Mouse (Mus musculus) liver (tissue): ENCODE results near the gene Ywhab.

ENCODE experiments used
- DNase-seq: peaks from one replicate; pipeline ENCODE4 v3.0.0-alpha.2; 2020; ENCODE audit warnings: mixed read lengths

Ywhab gene

GRCm38 (mm10) chr2:163994654-163994976, at the start of gene Ywhab:
Gene Ywhab, plus strand, starts transcription at chr2:163994960.
- no peak for DNase-seq

DNA sequence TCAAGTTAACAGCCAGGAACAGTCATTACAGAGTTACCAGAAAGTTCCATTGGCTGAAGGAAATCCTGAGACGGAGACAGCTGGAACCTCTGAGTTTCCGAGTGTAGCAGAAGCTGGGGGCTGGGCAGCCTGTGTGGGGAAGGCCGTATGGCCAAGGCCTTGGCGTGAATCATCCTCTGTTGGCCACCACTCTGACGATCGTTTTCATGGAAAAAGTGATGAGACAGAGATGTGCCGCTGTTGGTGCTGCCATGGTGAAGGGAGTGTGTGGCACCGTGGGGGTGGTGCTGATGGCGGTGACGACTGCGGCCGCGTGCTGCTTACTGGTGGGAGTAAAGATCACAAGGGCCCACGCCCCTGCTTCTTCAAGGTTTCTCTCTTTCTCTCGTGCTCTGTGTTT, 48.5 kb upstream of the Ywhab start:
- DNase-seq = no peak

DNA sequence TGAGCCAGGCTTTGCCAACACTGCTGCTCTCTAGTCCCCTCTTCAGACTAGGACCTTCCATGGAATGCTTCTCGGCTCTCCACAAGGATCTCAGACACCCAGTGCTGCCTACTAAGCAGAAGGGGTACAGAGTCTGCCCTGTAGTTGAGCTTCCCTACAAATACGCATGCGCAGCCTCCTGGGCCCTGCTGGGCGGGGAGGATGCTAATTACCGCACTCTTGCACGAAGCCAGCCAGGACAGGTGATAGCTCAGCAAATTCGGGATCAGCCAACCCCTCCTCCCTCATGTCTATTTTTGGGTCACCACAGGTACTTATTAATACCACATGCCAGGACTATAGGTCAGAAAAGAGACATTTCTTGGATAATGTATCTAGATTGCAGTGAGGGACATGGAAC, 46.8 kb upstream of the Ywhab start:
- no peak for DNase-seq

GRCm38 (mm10) chr2:163951770-163952169, 43.0 kb upstream of the Ywhab start:
- DNase-seq = peak; percentile 34

- DNase-seq = no peak
These were observed 41.0 kb upstream of the Ywhab start for GRCm38 (mm10) chr2:163953622-163954310.

DNA sequence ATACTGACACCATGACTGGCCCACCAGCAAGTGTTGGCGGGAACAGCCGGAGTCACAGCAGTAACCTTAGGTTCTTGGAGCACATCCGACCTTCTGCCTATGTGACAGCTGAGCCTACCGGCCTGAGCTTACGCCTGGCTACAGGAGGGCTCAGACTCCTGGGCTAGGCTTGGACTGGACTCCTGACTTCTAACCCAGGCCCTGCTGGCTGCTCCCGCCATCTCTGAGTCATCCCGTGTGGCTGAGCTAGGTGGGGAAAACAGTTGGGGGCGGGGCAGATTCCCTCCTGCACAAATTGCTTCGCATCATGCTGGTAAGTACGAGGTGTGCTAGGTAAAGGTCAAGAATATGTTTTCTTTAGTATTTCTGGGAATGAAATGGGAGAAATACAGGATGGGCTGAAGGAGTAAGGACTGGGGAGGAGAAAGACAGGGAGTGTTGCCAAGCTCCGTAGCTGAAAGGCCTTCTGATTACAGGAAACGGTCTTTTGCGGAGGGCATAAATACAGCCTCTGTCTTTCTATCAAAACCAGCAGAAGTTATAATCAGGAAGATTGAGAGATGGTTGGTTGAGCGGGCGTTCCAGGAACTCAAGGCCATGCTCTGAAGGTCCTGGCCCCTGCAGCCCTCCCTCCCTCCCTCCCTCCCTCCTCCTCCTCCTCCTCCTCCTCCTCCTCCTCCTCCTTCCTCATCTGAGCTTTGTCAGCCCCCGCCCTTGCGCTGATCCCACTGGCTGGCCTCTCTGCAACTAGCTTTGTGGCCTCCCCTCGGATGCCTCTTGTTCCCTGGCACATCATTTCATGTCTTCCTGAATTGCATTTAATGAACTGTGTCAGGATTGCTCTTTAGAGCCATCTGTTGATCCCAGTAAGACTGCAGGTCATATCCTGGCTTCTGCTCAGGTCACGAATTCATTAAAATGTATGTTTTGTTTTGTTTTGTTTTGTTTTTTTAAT, 29.9 kb upstream of the Ywhab start:
- DNase-seq = no peak

- no peak for DNase-seq
These were observed 29.1 kb upstream of the Ywhab start for GRCm38 (mm10) chr2:163965706-163966105.

DNA sequence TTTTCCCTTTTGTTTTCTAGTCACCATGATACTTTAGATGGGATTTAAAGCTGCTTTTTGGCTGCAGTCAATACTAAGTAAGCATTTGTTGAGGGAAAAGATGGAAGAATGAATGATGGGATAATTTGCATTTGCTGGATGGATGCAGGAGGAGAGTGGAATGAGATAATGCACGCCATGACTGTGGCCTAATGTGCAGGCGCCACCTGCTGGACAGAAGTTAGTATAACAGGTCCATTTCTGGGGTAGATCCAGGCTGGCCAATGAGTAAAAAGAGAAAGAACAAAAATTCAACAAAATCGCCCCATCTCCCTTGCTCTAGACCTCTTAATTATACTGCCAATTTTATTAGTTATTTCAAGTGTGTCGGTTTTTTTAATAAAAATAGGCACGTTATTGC, 26.2 kb upstream of the Ywhab start:
- peak; percentile 52 for DNase-seq

DNA sequence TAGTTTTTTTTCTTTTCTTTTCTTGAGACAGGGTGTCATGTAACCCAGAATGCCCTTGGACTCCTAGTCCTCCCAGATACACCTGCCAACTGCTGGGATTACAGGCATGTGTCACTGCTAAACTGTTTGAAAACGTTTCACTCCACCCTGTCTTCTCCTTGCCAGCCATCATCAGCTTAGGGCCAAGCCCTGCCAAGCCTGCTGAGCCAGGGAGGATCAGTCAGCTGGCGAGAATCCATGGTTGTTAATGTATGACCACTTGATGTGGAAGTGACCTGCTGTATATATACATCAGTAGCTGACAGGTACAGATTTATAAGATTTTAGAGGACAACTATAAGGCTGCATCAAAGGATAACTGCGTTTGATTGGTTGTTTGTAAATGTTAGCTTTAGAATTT, 24.4 kb upstream of the Ywhab start:
- no peak for DNase-seq

DNA sequence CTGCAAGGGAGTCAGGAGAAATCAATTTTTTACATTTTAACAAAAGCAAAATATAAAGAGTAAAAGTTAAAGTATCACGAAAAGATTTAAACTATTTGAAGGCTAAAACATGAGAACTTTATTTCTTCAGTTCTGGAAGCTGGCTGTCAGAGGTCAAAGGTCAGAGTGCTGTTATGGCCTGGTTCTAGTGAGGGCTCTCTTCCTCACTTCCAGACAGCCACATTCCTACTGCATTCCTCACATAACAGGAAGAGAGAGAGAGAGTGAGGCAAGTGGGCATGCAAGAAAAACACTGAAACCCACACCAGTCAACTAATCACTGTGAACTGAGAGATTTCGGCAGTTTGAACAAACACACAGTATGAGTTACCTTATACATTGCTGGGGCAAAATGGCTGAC, 20.7 kb upstream of the Ywhab start:
- DNase-seq = no peak

- DNase-seq = no peak
These were observed 18.3 kb upstream of the Ywhab start for GRCm38 (mm10) chr2:163976448-163976847.

- DNase-seq = no peak
These were observed 7.5 kb upstream of the Ywhab start for GRCm38 (mm10) chr2:163987233-163987632.

DNA sequence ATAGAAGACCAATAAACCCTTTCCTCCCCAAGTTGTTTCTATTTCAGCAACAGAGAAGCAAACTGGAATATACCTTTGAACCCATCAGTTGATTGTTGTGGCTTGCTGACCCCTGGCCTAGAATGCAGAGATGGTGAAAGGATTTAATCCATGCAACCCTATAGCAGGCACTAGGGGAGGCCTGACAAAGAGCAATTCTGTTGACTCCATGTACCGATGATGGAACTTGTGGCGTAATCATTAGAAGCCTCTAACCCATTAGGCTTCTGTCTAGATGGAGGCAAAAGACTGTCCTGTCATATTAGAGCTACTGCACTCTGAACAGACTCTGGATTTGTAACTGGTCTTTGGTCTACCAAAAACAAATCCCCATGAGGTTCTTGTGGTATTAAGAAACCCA, 1.9 kb upstream of the Ywhab start:
- no peak for DNase-seq

- DNase-seq = peak; percentile 95
These were observed 460 bp downstream of the Ywhab start for GRCm38 (mm10) chr2:163994977-163995862.

- DNase-seq = no peak
These were observed 1.5 kb downstream of the Ywhab start for GRCm38 (mm10) chr2:163996275-163996674.

GRCm38 (mm10) chr2:163996899-163997298, 2.1 kb downstream of the Ywhab start:
- DNase-seq = no peak

- no peak for DNase-seq
These were observed 4.2 kb downstream of the Ywhab start for GRCm38 (mm10) chr2:163998981-163999380.

DNA sequence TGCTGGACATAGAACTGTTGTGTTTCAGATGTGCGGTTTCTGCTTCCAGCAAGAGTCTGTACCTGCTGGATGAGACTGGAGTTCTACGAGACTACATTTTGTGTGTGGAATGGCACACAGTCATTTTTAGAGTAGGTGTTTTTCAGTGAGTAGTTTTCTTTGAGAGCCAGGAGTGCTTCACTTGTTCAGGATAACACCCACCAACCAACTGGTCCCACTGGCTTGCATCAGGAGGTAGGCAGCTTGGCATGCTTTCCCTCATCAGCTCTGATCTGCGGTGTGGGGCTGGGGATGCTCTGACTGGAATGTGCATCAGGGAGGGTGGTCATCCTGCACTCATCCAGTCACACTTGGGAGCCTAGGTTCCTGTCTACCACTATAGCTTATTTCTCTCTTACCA, 7.9 kb downstream of the Ywhab start:
- no peak for DNase-seq

DNA sequence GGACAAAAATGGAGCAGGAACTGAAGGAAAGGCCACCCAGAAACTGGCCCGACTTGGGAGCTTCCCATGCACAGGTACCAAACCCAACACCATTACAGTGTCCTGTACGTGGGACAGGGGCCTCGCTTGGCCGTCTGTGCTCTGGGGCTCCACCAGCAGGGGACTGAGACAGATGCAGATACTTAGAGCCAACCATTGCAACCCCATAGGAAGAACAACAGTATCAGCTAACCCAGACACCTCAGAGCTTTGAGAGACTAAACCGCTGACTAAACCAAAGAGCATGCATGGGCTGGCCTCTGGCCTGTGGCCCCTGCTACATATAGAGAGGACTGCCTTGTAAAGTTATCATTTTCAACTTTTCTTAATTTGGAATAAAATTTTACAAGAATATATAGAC, 9.7 kb downstream of the Ywhab start:
- DNase-seq = no peak

GRCm38 (mm10) chr2:164006932-164007331, 12.2 kb downstream of the Ywhab start:
- no peak for DNase-seq

GRCm38 (mm10) chr2:164007547-164007946, 12.8 kb downstream of the Ywhab start:
- DNase-seq = no peak

GRCm38 (mm10) chr2:164007987-164008545, 13.3 kb downstream of the Ywhab start:
- no peak for DNase-seq

DNA sequence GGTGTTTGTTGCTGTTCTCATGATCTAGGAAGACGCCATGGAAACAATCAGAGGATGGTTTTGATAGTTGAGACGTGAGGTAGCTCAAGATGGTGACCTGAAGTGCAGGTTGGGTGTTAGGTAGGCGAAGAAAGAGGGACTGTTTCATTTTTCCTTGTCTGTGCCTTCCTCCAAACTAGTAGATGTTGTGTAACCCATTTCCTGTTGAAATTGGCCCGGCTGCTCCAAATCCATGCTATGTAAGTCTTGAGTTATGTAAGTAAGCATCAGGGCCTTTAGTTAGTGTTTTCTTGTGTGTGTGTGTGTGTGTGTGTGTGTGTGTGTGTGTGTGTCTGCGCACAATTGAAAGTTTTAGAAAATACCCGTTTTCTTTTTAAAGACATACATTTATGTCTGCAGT, 14.5 kb downstream of the Ywhab start:
- no peak for DNase-seq
